Mouse (Mus musculus) testis, postnatal 10 days (tissue): Measurements from ENCODE around the gene Olfr731.

ENCODE experiments used
- DNase-seq: peaks from one replicate; pipeline ENCODE4 v3.0.0; 2021; ENCODE audit warnings: low spot score

The Olfr731 gene

GRCm38 (mm10) chr14:50241766-50242165 lies at the start of gene Olfr731:
Gene Olfr731 (minus strand): TSS chr14:50241866.
- DNase-seq, result no peak

- DNase-seq, result no peak
Observed at GRCm38 (mm10) chr14:50284106-50284505, 42.4 kb upstream of the Olfr731 start, which contains the start of gene Olfr732. Gene Olfr732 (minus strand): TSS chr14:50284206.

- no peak for DNase-seq
Observed at GRCm38 (mm10) chr14:50188098-50188497, 53.6 kb downstream of the Olfr731 start, which contains the start of gene Olfr730. Gene Olfr730 (minus strand): TSS chr14:50188198.
